Mouse (Mus musculus) spleen, postnatal 10 days (tissue): Measurements from ENCODE around the gene Noc4l.

Source experiments
- DNase-seq, 2 experiments: peaks; one replicate each; pipeline ENCODE4 v3.0.0; 2021 to 2022; ENCODE audit warnings: low spot score in 2 of 2

The Noc4l gene

GRCm38 (mm10) chr5:110609425-110609824 is 43.8 kb downstream of the Noc4l start:
- DNase-seq, result no peak

GRCm38 (mm10) chr5:110608941-110609340 is 44.3 kb downstream of the Noc4l start:
- no peak for DNase-seq

- DNase-seq, result no peak
Measured at GRCm38 (mm10) chr5:110608336-110608735, 44.9 kb downstream of the Noc4l start.

GRCm38 (mm10) chr5:110607767-110608166 is 45.5 kb downstream of the Noc4l start:
- no peak for DNase-seq

- no peak for DNase-seq
Measured at GRCm38 (mm10) chr5:110605531-110606221, 47.5 kb downstream of the Noc4l start.

GRCm38 (mm10) chr5:110604311-110604710 is 48.9 kb downstream of the Noc4l start:
- no peak for DNase-seq

- no peak for DNase-seq
Measured at GRCm38 (mm10) chr5:110603016-110603685, 50.1 kb downstream of the Noc4l start.
